Mouse (Mus musculus) lung, postnatal 36 days (tissue): ENCODE results near the gene Col6a4.

Source experiments
- DNase-seq: peaks from one replicate; pipeline ENCODE4 v3.0.0; 2022; ENCODE audit warnings: mixed read lengths

Col6a4 gene

DNA sequence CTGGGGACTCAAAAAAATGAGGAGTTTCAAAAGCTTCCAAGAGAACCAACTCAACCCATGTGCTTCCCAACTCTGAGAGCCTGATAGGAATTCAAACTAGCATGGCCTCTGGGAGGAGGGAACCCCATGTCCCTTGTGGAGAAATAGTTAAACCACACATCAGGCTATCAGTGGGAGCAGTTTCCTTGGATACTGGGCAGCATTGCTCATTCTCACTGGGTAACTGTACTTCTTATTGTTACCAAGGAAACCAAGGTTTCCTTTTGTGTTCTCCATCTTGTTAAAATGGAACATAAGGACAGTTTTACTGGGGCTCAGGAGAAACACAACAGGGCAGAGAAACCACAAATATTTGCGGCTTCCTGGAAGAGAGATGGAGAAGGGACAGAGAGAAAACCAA, 146.8 kb downstream of the Col6a4 start:
- DNase-seq, result no peak

DNA sequence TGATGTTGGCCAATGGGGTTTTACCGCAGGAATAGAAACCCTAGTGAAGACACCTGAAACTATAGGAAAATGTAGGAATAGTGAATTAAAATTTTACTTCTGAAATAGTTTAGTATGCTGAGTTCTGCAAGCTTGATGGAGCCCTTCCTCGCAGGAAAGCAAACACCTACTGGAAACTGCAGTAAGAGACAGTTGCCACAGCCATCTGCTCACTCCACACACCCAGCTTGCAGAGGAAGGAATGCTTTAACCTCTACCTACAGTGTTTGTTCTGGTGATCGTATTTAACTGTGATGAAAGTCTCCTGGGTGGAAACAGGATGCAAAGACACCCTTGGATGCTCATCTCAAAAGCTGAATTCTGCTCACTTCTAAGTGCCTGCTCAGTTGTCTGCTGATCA, 149.0 kb downstream of the Col6a4 start:
- no peak for DNase-seq
